14 mouse cellular contexts compared by ENCODE assay signal in the genomic region with DNA sequence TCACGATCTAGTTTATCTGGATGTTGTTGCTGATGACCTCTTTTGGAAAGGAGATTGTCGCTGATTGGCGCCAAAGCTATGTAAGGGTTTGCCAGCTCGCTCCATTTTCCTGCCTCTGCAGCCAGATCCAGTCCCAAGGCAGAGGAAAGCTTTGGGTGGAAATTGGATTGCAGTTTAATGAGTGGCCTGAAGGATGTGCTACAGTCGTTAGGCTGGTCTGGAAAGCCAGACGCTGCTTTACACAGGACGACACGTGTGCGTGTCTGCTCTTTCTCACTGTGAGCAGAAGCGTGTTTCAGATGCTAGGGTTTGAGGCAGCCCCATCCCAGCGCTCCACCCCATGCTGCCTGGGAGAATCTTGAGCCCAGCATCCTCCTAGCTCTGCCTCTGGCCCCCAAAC. TPM values are rescaled to one million over a fixed set of nuclear protein-coding genes. Genes with fewer than 3 reads are reported as not detected.
DNase-seq lines count a peak whose midpoint lies in the region; ATAC-seq and TF ChIP-seq lines count a peak whose summit lies in the region.
"Had no signal": no experiment of that assay in that cellular context is flagged by ENCODE, and none has a peak within 500 bp of the region (broad histone marks: within the 10 kb centered on the region; RNA-seq: fewer than 3 reads in every experiment).

No protein-coding gene starts in this region.

- peak; percentile 49 to 55 for DNase-seq in cerebellum, postnatal 14 days
- DNase-seq in cerebellum, adult 11 months = no peak
- DNase-seq in hindbrain, embryonic 10.5 days (ENCODE audit: low spot score) = no peak
- no peak for DNase-seq in midbrain, embryonic 10.5 days (ENCODE audit: low spot score)
- DNase-seq in midbrain, embryonic 11.5 days (ENCODE audit: low spot score, missing footprints) = no peak
- peak; percentile 69 for DNase-seq in midbrain, postnatal 0 days (ENCODE audit: low spot score)
- DNase-seq: adrenal gland, postnatal 14 days; heart, adult 11 months; kidney, postnatal 36 days had no signal

- H3K9me3 ChIP-seq in hindbrain, embryonic 10.5 days = no peaks in the 10 kb centered on the region
- no peaks in the 10 kb centered on the region for H3K9me3 ChIP-seq in hindbrain, embryonic 13.5 days
- no peaks in the 10 kb centered on the region for H3K9me3 ChIP-seq in midbrain, embryonic 10.5 days (replicated peaks)
- no peaks in the 10 kb centered on the region for H3K9me3 ChIP-seq in midbrain, embryonic 11.5 days (ENCODE audit: control insufficient read depth, low read length)
- no peaks in the 10 kb centered on the region for H3K9me3 ChIP-seq in midbrain, postnatal 0 days (ENCODE audit: low read length)
- H3K9me3 ChIP-seq: hindbrain, embryonic 15.5 days had no signal

- TF ChIP-seq CTCF in midbrain, postnatal 0 days (IDR thresholded peaks at IDR 0.05) = peak; percentile 67

- peaks cover 11% of the 10 kb centered on the region; the same call in 1 of the 2 replicates for H3K27me3 ChIP-seq in hindbrain, embryonic 10.5 days (ENCODE audit: insufficient read depth, poor library complexity, severe bottlenecking)
- H3K27me3 ChIP-seq in hindbrain, embryonic 13.5 days = peaks cover 5% of the 10 kb centered on the region; the same call in 1 of the 2 replicates
- peaks cover 4% of the 10 kb centered on the region for H3K27me3 ChIP-seq in midbrain, embryonic 10.5 days (ENCODE audit: low read depth, poor library complexity, severe bottlenecking)
- H3K27me3 ChIP-seq in midbrain, embryonic 11.5 days (ENCODE audit: control insufficient read depth, insufficient read depth, low read length) = no peaks in the 10 kb centered on the region
- no peaks in the 10 kb centered on the region for H3K27me3 ChIP-seq in midbrain, postnatal 0 days (ENCODE audit: insufficient read depth, low read length)
- H3K27me3 ChIP-seq: hindbrain, embryonic 15.5 days had no signal

- H3K4me2 ChIP-seq in hindbrain, embryonic 13.5 days = no peak overlapping the region
- H3K4me2 ChIP-seq in midbrain, embryonic 11.5 days = no peak overlapping the region
- H3K4me2 ChIP-seq in midbrain, postnatal 0 days (ENCODE audit: low read depth, low read length, poor library complexity, severe bottlenecking) = no peak overlapping the region
- H3K4me2 ChIP-seq: hindbrain, embryonic 15.5 days had no signal

- peak overlapping the region; percentile 53; the same call in 1 of the 2 replicates for H3K27ac ChIP-seq in hindbrain, embryonic 10.5 days
- no peak overlapping the region for H3K27ac ChIP-seq in hindbrain, embryonic 13.5 days
- 0 out of 2 replicates have a peak overlapping the region, but pooled peaks have one; percentile 38 for H3K27ac ChIP-seq in midbrain, embryonic 10.5 days (replicated peaks)
- H3K27ac ChIP-seq in midbrain, embryonic 11.5 days (ENCODE audit: low read depth, low read length) = no peak overlapping the region
- H3K27ac ChIP-seq in midbrain, postnatal 0 days (ENCODE audit: low read depth, low read length) = no peak overlapping the region
- H3K27ac ChIP-seq: hindbrain, embryonic 15.5 days had no signal

- ATAC-seq in hindbrain, embryonic 13.5 days (ENCODE audit: low FRiP score) = no peak
- ATAC-seq in midbrain, embryonic 11.5 days (ENCODE audit: low FRiP score) = no peak
- ATAC-seq in midbrain, postnatal 0 days (ENCODE audit: low FRiP score) = no peak
- ATAC-seq in megakaryocyte-erythroid progenitor cell, adult 5-6 weeks (replicated peaks; ENCODE audit: low FRiP score, low TSS enrichment, poor library complexity, severe bottlenecking) = no peak

- peaks cover 34% of the 10 kb centered on the region for H3K4me1 ChIP-seq in hindbrain, embryonic 10.5 days (replicated peaks)
- H3K4me1 ChIP-seq in hindbrain, embryonic 13.5 days (replicated peaks) = peaks cover 33% of the 10 kb centered on the region
- peaks cover 39% of the 10 kb centered on the region for H3K4me1 ChIP-seq in midbrain, embryonic 10.5 days
- peaks cover 4% of the 10 kb centered on the region; the same call in 1 of the 2 replicates for H3K4me1 ChIP-seq in midbrain, embryonic 11.5 days (ENCODE audit: control insufficient read depth, insufficient read depth, low read length)
- H3K4me1 ChIP-seq in midbrain, postnatal 0 days (ENCODE audit: insufficient read depth, low read length) = no peaks in the 10 kb centered on the region

- no peaks in the 10 kb centered on the region for H3K36me3 ChIP-seq in hindbrain, embryonic 10.5 days
- H3K36me3 ChIP-seq in hindbrain, embryonic 13.5 days = no peaks in the 10 kb centered on the region
- H3K36me3 ChIP-seq in midbrain, embryonic 10.5 days = no peaks in the 10 kb centered on the region
- no peaks in the 10 kb centered on the region for H3K36me3 ChIP-seq in midbrain, embryonic 11.5 days (ENCODE audit: control insufficient read depth, insufficient read depth, low read length)
- H3K36me3 ChIP-seq in midbrain, postnatal 0 days (ENCODE audit: insufficient read depth, low read length) = no peaks in the 10 kb centered on the region
- H3K36me3 ChIP-seq: hindbrain, embryonic 15.5 days had no signal

- 61% methylated on average over 11 of the region's 11 CpGs for WGBS in hindbrain, embryonic 10.5 days
- 55% methylated on average over 11 of the region's 11 CpGs for WGBS in hindbrain, embryonic 13.5 days
- WGBS in midbrain, embryonic 10.5 days = 64% methylated on average over 11 of the region's 11 CpGs
- WGBS in midbrain, embryonic 11.5 days = 59% methylated on average over 11 of the region's 11 CpGs
- 43% methylated on average over 11 of the region's 11 CpGs for WGBS in midbrain, postnatal 0 days

- no peak overlapping the region for H3K4me3 ChIP-seq in hindbrain, embryonic 10.5 days
- no peak overlapping the region for H3K4me3 ChIP-seq in hindbrain, embryonic 13.5 days
- H3K4me3 ChIP-seq in midbrain, embryonic 10.5 days = no peak overlapping the region
- H3K4me3 ChIP-seq in midbrain, embryonic 11.5 days (ENCODE audit: low read depth, low read length) = no peak overlapping the region
- H3K4me3 ChIP-seq in midbrain, postnatal 0 days (ENCODE audit: low read depth, low read length) = no peak overlapping the region
- H3K4me3 ChIP-seq: hindbrain, embryonic 15.5 days had no signal

- H3K9ac ChIP-seq in hindbrain, embryonic 13.5 days = no peak overlapping the region
- no peak overlapping the region for H3K9ac ChIP-seq in midbrain, embryonic 11.5 days (ENCODE audit: low read length)
- H3K9ac ChIP-seq in midbrain, postnatal 0 days (replicated peaks; ENCODE audit: low read length, poor library complexity, severe bottlenecking) = no peak overlapping the region
- H3K9ac ChIP-seq: hindbrain, embryonic 15.5 days had no signal

RNA-seq across cellular contexts. Expression of gene Gm6588, which starts 42.3 kb away (rescaled TPM):
- 0.14 TPM in 1 of 2 replicates, not detected in the other for polyA plus RNA-seq in hindbrain, embryonic 10.5 days (2016; fragmentation: Nextera tagmentation; extraction: Ambion mirVana)
- polyA plus RNA-seq in hindbrain, embryonic 13.5 days (2015; fragmentation: Nextera tagmentation; extraction: Ambion mirVana) = 0.78 and 1.2 TPM in 2 replicates
- polyA plus RNA-seq in midbrain, embryonic 10.5 days (2016; fragmentation: Nextera tagmentation; extraction: Ambion mirVana) = 0.06 and 0.12 TPM in 2 replicates
- polyA plus RNA-seq in midbrain, embryonic 11.5 days (2014; fragmentation: Nextera tagmentation; extraction: Ambion mirVana) = not detected in 2 replicates
- not detected in 2 replicates for total RNA-seq in midbrain, postnatal 0 days (2014; rRNA removed)
- 0.29 and 0.39 TPM in 2 replicates for polyA plus RNA-seq in midbrain, postnatal 0 days (2015; fragmentation: Nextera tagmentation; extraction: Ambion mirVana)
- not detected in 2 replicates for total RNA-seq in megakaryocyte-erythroid progenitor cell, adult 5-6 weeks (2014; fragmentation: Nextera tagmentation)
- total RNA-seq in megakaryocyte-erythroid progenitor cell, adult 5-6 weeks (2017) = not detected in 2 replicates
- total RNA-seq: adrenal gland, postnatal 14 days had no signal
- polyA plus RNA-seq: liver, embryonic 16.5 days; small intestine, adult 2 months had no signal

Comparison
In these comparisons a context has a peak if more than half of its experiments do, and no peak if none do; other contexts are left out.
1. DNase-seq: peak in cerebellum, postnatal 14 days (2 of 2) and midbrain, postnatal 0 days (single experiment); none in cerebellum, adult 11 months (single experiment), hindbrain, embryonic 10.5 days (single experiment), midbrain, embryonic 10.5 days (single experiment) and midbrain, embryonic 11.5 days (single experiment).
2. H3K27ac ChIP-seq: peak in hindbrain, embryonic 10.5 days (single experiment) and midbrain, embryonic 10.5 days (single experiment); none in hindbrain, embryonic 13.5 days (single experiment), midbrain, embryonic 11.5 days (single experiment) and midbrain, postnatal 0 days (single experiment).